Mouse (Mus musculus): ENCODE measurements around the gene Jun. TPM values are rescaled to one million over a fixed set of nuclear protein-coding genes. Genes with fewer than 3 reads are reported as not detected.

The Jun gene
- polyA plus RNA-seq, 1 experiment from 2014 or later: 20.7 TPM

DNA sequence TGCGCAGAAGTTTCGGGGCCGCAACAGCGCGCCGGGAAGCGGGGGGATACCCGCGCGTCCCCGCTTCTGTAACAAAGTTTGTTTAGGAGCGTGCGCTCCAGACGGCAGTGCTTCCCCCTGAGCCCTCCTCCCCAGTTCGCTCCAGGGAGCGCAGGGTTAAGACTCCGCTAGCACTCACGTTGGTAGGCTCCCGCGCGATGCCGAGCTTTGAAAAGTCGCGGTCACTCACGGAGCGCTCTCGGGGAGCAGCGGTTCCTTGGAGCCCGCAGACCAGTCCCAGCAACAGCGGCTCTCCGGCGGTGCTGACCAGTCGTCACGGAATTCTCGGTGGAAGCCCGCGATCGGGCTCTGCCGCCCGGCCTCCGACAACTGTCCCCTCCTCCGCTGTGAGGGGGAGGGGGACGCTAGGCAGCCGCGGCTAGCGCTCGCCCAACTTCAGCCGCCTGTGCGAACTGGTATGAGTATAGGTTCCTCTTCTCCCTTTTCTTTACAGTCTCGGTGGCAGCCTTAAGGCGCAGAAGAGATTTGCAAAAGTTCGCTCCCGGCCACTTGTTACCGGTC, 631 bp downstream of the Jun start:
- Histone ChIP-seq H3K9me3 (ENCODE audit: control insufficient read depth, low read length) (no peaks in the 10 kb centered on the region), H3K27ac (ENCODE audit: low read depth, low read length) (peak overlapping the region; percentile 83), H3K27me3 (replicated peaks; ENCODE audit: control insufficient read depth, insufficient read depth, low read length) (peaks cover 2% of the 10 kb centered on the region; the same call in 1 of the 2 replicates), H3K4me2 (peak overlapping the region; percentile 97), H3K9ac (ENCODE audit: low read depth, low read length) (peak overlapping the region; percentile 71), H3K4me3 (ENCODE audit: low read depth, low read length) (peak overlapping the region; percentile 64), H3K4me1 (replicated peaks; ENCODE audit: control insufficient read depth, insufficient read depth, low read length) (peaks cover 4% of the 10 kb centered on the region), H3K36me3 (ENCODE audit: control insufficient read depth, insufficient read depth, low read length) (no peaks in the 10 kb centered on the region)
- DNase-seq (ENCODE audit: low spot score) (peak; percentile 77), ATAC-seq (replicated peaks; ENCODE audit: low FRiP score) (peak; percentile 3; the same call in 1 of the 2 replicates)
- WGBS: under 1% methylated on average over 54 of the region's 54 CpGs

DNA sequence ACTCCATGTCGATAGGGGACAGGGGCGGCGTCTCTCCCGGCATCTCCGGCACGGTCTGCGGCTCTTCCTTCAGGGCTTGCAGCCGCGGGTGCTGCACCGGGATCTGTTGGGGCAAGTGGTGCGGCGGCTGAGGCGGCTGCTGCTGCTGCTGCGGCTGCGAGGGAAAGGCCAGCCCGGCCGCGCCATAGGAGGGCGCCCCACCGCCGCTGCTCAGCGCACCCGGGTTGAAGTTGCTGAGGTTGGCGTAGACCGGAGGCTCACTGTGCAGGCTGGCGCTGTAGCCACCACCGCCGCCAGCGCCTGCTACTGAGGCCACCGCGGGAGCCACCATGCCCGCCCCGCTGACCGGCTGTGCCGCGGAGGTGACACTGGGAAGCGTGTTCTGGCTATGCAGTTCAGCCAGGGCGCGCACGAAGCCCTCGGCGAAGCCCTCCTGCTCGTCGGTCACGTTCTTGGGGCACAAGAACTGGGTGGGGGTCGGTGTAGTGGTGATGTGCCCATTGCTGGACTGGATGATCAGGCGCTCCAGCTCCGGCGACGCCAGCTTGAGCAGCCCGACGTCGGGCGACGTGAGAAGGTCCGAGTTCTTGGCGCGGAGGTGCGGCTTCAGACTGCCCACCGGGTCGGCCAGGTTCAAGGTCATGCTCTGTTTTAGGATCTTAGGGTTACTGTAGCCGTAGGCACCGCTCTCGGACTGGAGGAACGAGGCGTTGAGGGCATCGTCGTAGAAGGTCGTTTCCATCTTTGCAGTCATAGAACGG, 1.3 kb downstream of the Jun start:
- ATAC-seq (replicated peaks; ENCODE audit: low FRiP score): peak; percentile 22; the same call in 1 of the 2 replicates
- H3K27me3 ChIP-seq (replicated peaks; ENCODE audit: control insufficient read depth, insufficient read depth, low read length): peaks cover 2% of the 10 kb centered on the region; the same call in 1 of the 2 replicates

DNA sequence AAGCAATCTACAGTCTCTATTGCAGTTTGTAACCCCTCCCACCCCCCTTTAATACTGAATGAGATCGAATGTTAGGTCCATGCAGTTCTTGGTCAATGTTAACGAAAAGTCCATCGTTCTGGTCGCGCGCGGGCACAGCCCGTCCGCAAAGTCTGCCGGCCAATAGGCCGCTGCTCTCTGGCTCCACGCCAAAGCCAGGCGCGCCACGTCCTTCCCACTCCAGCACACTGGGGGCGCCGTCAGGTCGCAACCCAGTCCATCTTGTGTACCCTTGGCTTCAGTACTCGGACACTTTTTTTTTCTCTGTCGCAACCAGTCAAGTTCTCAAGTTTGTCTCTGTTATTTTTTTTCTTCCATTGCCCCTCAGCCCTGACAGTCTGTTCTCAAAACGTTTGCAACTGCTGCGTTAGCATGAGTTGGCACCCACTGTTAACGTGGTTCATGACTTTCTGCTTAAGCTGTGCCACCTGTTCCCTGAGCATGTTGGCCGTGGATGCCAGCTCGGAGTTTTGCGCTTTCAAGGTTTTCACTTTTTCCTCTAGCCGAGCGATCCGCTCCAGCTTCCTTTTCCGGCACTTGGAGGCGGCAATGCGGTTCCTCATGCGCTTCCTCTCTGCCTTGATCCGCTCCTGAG, 2.0 kb downstream of the Jun start:
- H3K9me3 ChIP-seq (ENCODE audit: control insufficient read depth, low read length): no peaks in the 10 kb centered on the region
- under 1% methylated on average over 34 of the region's 34 CpGs for WGBS
- peak; percentile 71 for DNase-seq (ENCODE audit: low spot score)
- no peaks in the 10 kb centered on the region for H3K36me3 ChIP-seq (ENCODE audit: control insufficient read depth, insufficient read depth, low read length)
- H3K9ac ChIP-seq (ENCODE audit: low read depth, low read length): peak overlapping the region; percentile 71
- H3K4me1 ChIP-seq (replicated peaks; ENCODE audit: control insufficient read depth, insufficient read depth, low read length): peaks cover 4% of the 10 kb centered on the region
- H3K27me3 ChIP-seq (replicated peaks; ENCODE audit: control insufficient read depth, insufficient read depth, low read length): peaks cover 2% of the 10 kb centered on the region; the same call in 1 of the 2 replicates
- peak overlapping the region; percentile 64 for H3K4me3 ChIP-seq (ENCODE audit: low read depth, low read length)
- peak overlapping the region; percentile 83 for H3K27ac ChIP-seq (ENCODE audit: low read depth, low read length)
- H3K4me2 ChIP-seq: peak overlapping the region; percentile 97
- no peak for ATAC-seq (replicated peaks; ENCODE audit: low FRiP score)

More for the DNA sequence above, 1.3 kb downstream of the Jun start:
- H3K9ac ChIP-seq (ENCODE audit: low read depth, low read length): peak overlapping the region; percentile 71
- peaks cover 4% of the 10 kb centered on the region for H3K4me1 ChIP-seq (replicated peaks; ENCODE audit: control insufficient read depth, insufficient read depth, low read length)
- under 1% methylated on average over 68 of the region's 70 CpGs for WGBS
- peak overlapping the region; percentile 64 for H3K4me3 ChIP-seq (ENCODE audit: low read depth, low read length)
- H3K4me2 ChIP-seq: peak overlapping the region; percentile 97
- DNase-seq (ENCODE audit: low spot score): peak; percentile 81
- H3K27ac ChIP-seq (ENCODE audit: low read depth, low read length): peak overlapping the region; percentile 83
- H3K9me3 ChIP-seq (ENCODE audit: control insufficient read depth, low read length): no peaks in the 10 kb centered on the region
- H3K36me3 ChIP-seq (ENCODE audit: control insufficient read depth, insufficient read depth, low read length): no peaks in the 10 kb centered on the region

DNA sequence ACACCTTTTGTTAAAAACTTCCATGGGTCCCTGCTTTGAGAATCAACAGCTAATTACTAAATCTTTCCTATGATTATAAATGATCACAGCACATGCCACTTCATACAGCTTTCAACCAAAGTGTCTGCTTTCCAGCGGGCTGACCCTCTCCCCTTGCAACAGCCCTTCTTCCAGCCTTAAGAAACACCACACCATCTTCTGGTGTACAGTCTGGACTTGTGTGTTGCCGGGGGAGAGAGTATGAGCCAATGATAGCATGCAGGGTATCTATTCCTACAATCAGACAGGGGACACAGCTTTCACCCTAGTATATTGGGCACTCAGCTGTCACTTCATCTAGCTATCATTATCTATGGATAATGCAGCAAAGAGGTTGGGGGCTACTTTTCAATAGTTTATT, 2.9 kb downstream of the Jun start:
- no peak for DNase-seq (ENCODE audit: low spot score)
- Histone ChIP-seq H3K4me3 (ENCODE audit: low read depth, low read length) (0 out of 2 replicates have a peak overlapping the region, but pooled peaks have one; percentile 64), H3K9ac (ENCODE audit: low read depth, low read length) (no peak overlapping the region), H3K9me3 (ENCODE audit: control insufficient read depth, low read length) (no peaks in the 10 kb centered on the region), H3K4me2 (peak overlapping the region; percentile 97), H3K27ac (ENCODE audit: low read depth, low read length) (no peak overlapping the region), H3K27me3 (replicated peaks; ENCODE audit: control insufficient read depth, insufficient read depth, low read length) (peaks cover 2% of the 10 kb centered on the region; the same call in 1 of the 2 replicates), H3K4me1 (replicated peaks; ENCODE audit: control insufficient read depth, insufficient read depth, low read length) (peaks cover 4% of the 10 kb centered on the region), H3K36me3 (ENCODE audit: control insufficient read depth, insufficient read depth, low read length) (no peaks in the 10 kb centered on the region)
- ATAC-seq (replicated peaks; ENCODE audit: low FRiP score): no peak
- WGBS: 65% methylated on average over 2 of the region's 2 CpGs

DNA sequence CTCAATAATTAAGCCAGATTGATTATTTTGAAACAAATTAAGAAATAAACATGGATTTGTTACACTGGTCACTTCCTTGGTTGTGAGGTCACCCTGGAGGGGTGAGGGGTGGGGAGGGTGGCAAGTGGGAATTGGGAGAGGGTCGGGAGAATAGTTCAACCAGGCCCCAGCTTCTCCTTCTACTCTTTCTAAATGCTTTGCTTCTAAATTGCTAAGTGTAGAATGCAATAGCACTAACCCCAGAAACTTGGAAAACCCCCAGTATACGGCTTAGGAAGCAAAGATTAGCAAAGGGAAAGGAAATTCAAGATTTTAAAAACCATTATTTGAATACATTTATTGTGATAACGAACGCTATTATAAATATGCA, 3.3 kb downstream of the Jun start:
- Histone ChIP-seq H3K4me3 (ENCODE audit: low read depth, low read length) (no peak overlapping the region), H3K9me3 (ENCODE audit: control insufficient read depth, low read length) (no peaks in the 10 kb centered on the region), H3K9ac (ENCODE audit: low read depth, low read length) (no peak overlapping the region), H3K36me3 (ENCODE audit: control insufficient read depth, insufficient read depth, low read length) (no peaks in the 10 kb centered on the region), H3K4me1 (replicated peaks; ENCODE audit: control insufficient read depth, insufficient read depth, low read length) (peaks cover 4% of the 10 kb centered on the region), H3K27ac (ENCODE audit: low read depth, low read length) (no peak overlapping the region), H3K4me2 (peak overlapping the region; percentile 97; the same call in 1 of the 2 replicates), H3K27me3 (replicated peaks; ENCODE audit: control insufficient read depth, insufficient read depth, low read length) (peaks cover 2% of the 10 kb centered on the region; the same call in 1 of the 2 replicates)
- DNase-seq (ENCODE audit: low spot score) (no peak), ATAC-seq (replicated peaks; ENCODE audit: low FRiP score) (no peak)
- 79% methylated on average over 4 of the region's 4 CpGs for WGBS

DNA sequence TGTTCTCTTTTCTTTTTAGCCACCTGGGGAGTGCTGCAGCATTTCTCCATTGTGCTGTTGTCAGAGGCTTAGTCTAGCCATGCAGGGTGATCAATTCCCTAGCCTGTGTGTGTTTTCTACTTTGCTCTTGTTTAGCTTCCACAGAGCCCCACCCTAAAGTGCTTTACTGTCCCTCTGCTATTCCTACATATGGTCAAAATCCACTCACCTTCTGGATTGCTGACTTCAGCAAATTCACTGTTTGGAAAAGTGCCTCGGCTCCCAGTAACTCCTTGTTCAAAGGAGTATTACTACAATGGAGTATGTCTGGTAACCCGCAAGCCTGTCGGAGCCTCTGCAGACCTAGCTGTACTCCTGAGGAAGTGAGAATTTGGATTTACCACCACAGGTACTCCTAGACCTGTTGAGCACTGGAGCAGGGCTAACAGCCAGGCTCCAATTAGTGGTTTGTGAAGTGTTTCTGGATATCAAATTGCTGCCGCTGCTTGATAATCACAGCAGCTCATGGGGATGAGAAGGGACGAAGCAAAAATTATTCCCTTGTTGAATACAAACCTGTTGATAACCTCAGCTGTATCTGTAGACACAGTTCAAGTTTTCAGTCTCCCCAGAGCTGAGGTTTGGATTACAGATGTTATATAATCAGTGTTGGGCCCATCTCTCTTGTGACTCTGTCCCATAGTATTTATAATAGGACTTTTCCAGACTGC, 3.8 kb downstream of the Jun start:
- Histone ChIP-seq H3K4me1 (replicated peaks; ENCODE audit: control insufficient read depth, insufficient read depth, low read length) (no peaks in the 10 kb centered on the region), H3K4me2 (no peak overlapping the region), H3K9ac (ENCODE audit: low read depth, low read length) (no peak overlapping the region), H3K27me3 (replicated peaks; ENCODE audit: control insufficient read depth, insufficient read depth, low read length) (peaks cover 2% of the 10 kb centered on the region; the same call in 1 of the 2 replicates), H3K9me3 (ENCODE audit: control insufficient read depth, low read length) (no peaks in the 10 kb centered on the region), H3K27ac (ENCODE audit: low read depth, low read length) (no peak overlapping the region), H3K36me3 (ENCODE audit: control insufficient read depth, insufficient read depth, low read length) (no peaks in the 10 kb centered on the region), H3K4me3 (ENCODE audit: low read depth, low read length) (no peak overlapping the region)
- DNase-seq (ENCODE audit: low spot score): no peak
- ATAC-seq (replicated peaks; ENCODE audit: low FRiP score): no peak
- 74% methylated on average over 5 of the region's 5 CpGs for WGBS

DNA sequence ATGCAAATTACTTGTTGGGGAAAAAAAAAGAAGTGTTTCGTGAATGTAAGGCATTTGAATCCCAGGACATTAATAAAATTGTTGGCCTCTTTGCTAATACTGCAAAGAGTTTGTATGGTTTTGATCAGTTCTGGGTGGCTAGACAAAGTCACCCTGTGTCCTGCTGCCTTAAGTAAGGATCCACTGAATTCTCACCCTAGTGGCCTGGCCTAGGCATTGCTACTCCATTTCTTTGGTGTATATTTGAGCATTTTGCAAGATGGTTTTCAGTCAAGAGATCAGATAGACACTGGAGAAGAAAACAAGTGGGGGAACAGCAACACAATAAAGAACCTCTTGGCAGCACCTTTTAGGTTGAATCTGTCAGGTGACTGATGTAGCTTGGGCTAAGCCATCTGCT, 6.9 kb downstream of the Jun start:
- no peaks in the 10 kb centered on the region for H3K36me3 ChIP-seq (ENCODE audit: control insufficient read depth, insufficient read depth, low read length)
- no peak overlapping the region for H3K9ac ChIP-seq (ENCODE audit: low read depth, low read length)
- H3K4me2 ChIP-seq: no peak overlapping the region
- H3K9me3 ChIP-seq (ENCODE audit: control insufficient read depth, low read length): no peaks in the 10 kb centered on the region
- H3K27me3 ChIP-seq (replicated peaks; ENCODE audit: control insufficient read depth, insufficient read depth, low read length): no peaks in the 10 kb centered on the region
- 59% methylated on average over 1 of the region's 1 CpGs for WGBS
- H3K4me3 ChIP-seq (ENCODE audit: low read depth, low read length): no peak overlapping the region
- H3K4me1 ChIP-seq (replicated peaks; ENCODE audit: control insufficient read depth, insufficient read depth, low read length): no peaks in the 10 kb centered on the region
- DNase-seq (ENCODE audit: low spot score) (no peak), ATAC-seq (replicated peaks; ENCODE audit: low FRiP score) (no peak)
- no peak overlapping the region for H3K27ac ChIP-seq (ENCODE audit: low read depth, low read length)

DNA sequence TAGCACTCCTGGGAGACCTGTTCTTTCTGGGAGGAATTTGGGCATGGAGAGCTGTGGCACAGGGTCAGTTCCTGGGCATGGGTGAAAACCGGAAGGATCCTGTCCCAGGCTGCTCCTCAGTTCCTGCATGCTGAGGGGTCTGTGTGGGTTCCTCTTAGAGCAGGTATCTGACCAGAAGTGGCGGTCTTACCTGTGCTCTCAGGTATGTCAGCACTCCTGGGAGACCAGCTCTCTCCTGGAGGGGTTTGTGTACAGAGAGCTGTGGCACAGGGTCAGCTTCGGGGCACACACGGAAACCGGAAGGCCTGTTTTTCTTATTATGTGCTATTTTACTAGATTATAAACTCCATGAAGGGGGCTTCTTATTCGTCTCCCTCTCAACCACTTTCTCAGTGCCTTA, 7.3 kb downstream of the Jun start:
- H3K4me1 ChIP-seq (replicated peaks; ENCODE audit: control insufficient read depth, insufficient read depth, low read length): no peaks in the 10 kb centered on the region
- H3K4me3 ChIP-seq (ENCODE audit: low read depth, low read length): no peak overlapping the region
- DNase-seq (ENCODE audit: low spot score) (no peak), ATAC-seq (replicated peaks; ENCODE audit: low FRiP score) (no peak)
- H3K9ac ChIP-seq (ENCODE audit: low read depth, low read length): no peak overlapping the region
- H3K27me3 ChIP-seq (replicated peaks; ENCODE audit: control insufficient read depth, insufficient read depth, low read length): no peaks in the 10 kb centered on the region
- no peak overlapping the region for H3K4me2 ChIP-seq
- no peaks in the 10 kb centered on the region for H3K36me3 ChIP-seq (ENCODE audit: control insufficient read depth, insufficient read depth, low read length)
- H3K27ac ChIP-seq (ENCODE audit: low read depth, low read length): no peak overlapping the region
- 77% methylated on average over 6 of the region's 6 CpGs for WGBS
- no peaks in the 10 kb centered on the region for H3K9me3 ChIP-seq (ENCODE audit: control insufficient read depth, low read length)

Data from liver, embryonic 11.5 days (tissue).